Mouse (Mus musculus) stomach, postnatal 0 days (tissue): ENCODE measurements at regions not wholly inside any gene's neighbourhood (a gene's known extent, or its start where the extent isn't known, plus 50 kb on each side); places are given as distances from the start of the nearest gene placed in this dataset.

Experiments used
- CTCF ChIP-seq: IDR thresholded peaks from 2 replicates; pipeline ENCODE4 v1.5.1; 2016; ENCODE audit warnings: antibody characterized with exemption, low read depth, mild to moderate bottlenecking, moderate library complexity
- EP300 ChIP-seq: optimal IDR thresholded peaks from 2 replicates; pipeline ENCODE3; 2016; ENCODE audit warnings: antibody characterized with exemption

DNA sequence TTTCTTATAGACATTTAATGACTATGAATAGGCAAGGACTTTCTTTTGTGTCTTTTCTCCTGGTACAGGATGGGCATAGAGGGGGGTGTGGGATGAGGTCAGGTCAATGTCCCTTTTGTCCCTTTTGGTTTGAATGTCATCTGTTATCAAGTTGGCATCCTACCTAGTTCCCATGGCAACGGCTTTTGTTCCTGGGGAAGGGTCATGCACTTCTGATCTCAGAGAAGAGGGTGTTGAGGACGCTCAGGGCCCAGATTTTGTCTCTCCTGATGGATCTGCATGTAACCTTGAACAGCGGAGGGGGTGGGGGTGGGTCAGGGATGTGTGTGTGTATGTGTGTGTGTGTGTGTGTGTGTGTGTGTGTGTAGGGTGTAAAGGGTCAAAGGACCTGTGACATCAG lies 167.8 kb downstream of the Vrk1 start:
- TF ChIP-seq EP300 (no peak), CTCF (no peak)
